Mouse (Mus musculus): ENCODE data around the gene Dnajc6.

The Dnajc6 gene

DNA sequence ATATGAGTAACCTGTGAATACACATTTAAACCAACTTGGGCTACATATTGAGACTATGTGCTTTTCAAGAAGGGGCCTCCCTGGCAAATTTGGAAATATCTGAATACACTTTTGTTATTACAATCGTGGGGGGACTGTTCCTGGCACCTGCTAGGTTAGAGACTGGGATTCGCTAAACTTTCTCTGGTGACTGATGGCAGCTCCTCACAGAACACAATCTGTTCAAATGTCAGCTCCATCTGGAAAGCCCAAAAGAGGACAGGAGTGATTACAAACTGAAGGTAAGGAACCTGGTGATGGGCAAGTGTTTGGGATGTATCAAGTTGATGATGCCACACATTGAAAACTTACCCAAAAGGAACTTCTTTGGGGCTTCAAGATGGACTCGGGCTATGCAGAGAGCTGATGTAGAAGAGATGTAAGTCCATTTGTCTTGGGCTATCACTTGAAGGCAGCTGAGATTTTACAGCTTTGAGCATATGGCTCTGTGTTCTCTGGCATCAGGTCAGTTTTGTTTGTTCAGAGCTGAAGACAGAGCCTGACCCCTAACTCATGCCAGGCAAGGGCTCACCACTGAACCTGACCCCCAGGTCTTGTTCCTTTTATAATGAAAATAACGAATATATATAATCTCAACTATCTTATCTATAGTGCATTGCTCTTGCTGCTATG, 68.4 kb downstream of the Dnajc6 start:
- DNase-seq (ENCODE audit: low spot score in 2 of 2): no peak

DNA sequence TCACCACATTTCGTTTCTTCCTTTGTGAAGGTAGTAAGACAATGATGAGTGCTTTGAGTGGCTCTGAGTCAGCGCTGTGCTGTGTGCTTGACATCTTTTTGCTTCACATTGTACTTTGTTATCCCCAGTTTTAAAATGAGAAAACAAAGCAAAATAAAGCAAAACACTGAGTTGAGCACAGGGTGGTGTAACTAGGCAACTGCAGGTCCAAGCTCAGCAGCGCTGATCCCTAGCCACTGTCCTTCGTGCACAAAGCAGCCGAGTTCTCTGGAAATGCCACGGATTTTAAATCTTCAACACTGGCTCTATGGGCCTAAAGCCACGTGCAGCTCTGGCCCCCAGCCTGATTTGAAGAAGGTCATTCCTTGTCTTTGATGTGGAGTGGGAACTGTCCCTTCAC, 72.6 kb downstream of the Dnajc6 start:
- no peak for DNase-seq (ENCODE audit: low spot score in 2 of 2)

GRCm38 (mm10) chr4:101572142-101572541, 75.7 kb downstream of the Dnajc6 start:
- no peak for DNase-seq (ENCODE audit: low spot score in 2 of 2)

GRCm38 (mm10) chr4:101575307-101575706, 78.9 kb downstream of the Dnajc6 start:
- no peak for DNase-seq (ENCODE audit: low spot score in 2 of 2)

DNA sequence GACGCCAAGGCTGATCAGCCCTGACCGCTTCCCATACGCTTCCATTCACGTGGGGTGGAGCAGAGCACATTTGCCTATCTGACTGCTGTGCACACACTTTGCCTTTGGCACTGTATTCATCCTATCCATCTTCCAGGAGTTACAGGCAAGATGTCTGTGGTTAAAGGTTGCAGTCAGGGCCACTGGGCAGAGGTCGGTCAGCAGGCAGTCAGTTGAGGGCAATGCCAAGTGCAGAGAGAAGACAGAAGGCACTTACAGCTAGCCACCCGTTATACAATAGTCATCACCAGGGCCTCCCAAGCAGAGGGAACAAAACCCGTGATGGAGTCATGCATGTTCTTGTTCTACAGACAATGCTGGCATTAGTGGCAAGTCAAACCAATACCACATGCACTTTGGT, 82.3 kb downstream of the Dnajc6 start:
- DNase-seq (ENCODE audit: low spot score in 2 of 2): no peak

DNA sequence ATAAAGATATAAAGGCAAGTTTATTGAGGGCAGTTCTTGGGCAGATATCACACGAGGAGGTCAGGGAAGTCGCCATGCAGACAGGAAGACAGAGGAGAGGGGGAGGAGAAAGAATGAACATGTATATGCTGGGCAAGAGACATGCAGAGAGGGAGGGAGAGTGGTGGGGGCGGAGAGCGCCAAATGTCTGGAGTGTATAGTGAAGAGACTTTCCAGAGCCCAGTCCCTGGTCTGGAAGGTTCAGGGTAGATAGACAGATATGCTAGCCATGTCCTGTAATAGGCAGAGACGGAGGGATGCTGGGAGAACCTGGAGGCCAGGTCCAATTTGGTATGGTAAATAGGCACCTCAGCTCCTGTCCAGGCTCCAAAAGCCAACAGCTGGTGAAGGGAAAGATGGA, 83.1 kb downstream of the Dnajc6 start:
- DNase-seq (ENCODE audit: low spot score in 2 of 2): no peak

GRCm38 (mm10) chr4:101581156-101581555, 84.7 kb downstream of the Dnajc6 start:
- DNase-seq (ENCODE audit: low spot score in 2 of 2): no peak

- no peak for DNase-seq (ENCODE audit: low spot score in 2 of 2)
Observed at GRCm38 (mm10) chr4:101582882-101583281, 86.4 kb downstream of the Dnajc6 start.

GRCm38 (mm10) chr4:101584524-101585454, 88.3 kb downstream of the Dnajc6 start:
- DNase-seq (ENCODE audit: low spot score in 2 of 2): no peak

DNA sequence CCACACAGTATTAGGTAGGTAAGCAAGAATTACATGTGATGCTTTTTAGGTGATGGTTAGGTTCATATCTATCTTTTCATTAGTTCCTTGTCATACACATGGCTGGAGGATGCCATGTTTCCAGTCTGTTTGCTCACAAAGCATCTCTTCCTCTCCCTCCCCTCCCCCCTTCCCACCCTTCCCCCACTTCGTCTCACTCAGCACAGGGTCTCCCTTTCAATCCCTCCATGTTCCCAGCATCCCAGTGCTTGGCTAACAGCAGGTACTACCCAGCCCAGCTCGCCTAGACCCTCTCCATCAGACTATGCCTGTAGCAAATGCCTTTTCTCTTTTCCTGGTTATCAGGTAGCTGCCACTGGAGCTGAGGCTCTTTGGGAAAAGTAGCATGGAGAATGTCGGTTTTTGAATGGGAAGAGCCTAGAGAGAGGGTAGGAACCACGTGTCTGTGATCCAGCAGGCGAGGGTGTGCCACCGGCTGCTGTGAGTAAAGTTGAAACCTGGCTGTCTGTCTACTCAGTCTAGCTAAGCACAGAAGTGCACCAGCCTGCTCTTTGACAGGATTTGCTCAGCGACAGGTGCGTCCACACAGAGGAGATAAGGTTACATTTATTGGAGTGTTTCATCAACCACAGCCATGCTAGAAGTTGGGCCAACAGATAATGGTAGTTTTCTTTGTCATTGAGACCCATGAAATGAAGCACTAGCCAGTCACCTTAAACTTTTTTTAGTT, 89.2 kb downstream of the Dnajc6 start:
- no peak for DNase-seq (ENCODE audit: low spot score in 2 of 2)

- no peak for DNase-seq (ENCODE audit: low spot score in 2 of 2)
Observed at GRCm38 (mm10) chr4:101588932-101589331, 92.5 kb downstream of the Dnajc6 start.

DNA sequence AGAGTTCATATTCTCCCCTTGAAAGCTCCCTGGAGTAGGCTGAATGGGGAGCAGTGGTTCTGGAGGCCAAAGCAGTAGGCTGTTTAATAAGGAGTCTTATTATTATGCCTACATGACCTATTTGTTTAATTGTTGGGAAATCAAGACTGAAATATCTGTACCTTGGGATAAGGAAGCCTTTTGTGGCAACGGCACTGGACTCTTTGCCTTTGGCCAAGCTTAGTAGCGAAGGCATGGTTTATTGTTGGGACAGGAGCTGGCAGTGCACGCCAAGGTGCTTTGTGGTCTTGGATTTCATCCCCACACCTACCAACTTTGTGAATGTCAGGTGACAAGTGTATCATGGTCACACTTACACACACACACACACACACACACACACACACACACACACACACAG, 93.3 kb downstream of the Dnajc6 start:
- no peak for DNase-seq (ENCODE audit: low spot score in 2 of 2)

DNA sequence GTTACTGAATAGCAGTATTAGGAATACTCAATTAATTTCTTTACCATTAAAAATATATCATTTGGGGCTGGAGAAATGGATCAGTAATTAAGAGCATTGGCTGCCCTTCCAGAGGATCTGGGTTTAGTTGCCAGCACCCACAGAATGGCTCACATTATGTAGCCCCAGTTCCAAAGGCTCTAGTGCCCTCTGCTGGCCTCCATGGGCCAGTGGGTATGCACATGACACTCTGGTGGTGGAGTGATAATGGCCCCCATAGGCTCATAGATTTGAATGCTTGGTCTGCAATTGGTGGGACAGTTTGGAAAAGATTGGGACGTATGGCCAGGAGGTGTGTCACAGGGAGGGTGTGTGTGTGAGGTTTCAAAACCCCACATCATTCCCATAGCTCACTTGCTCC, 95.0 kb downstream of the Dnajc6 start:
- DNase-seq (ENCODE audit: low spot score in 2 of 2): no peak

GRCm38 (mm10) chr4:101592466-101592865, 96.0 kb downstream of the Dnajc6 start:
- no peak for DNase-seq (ENCODE audit: low spot score in 2 of 2)

- no peak for DNase-seq (ENCODE audit: low spot score in 2 of 2)
Observed at GRCm38 (mm10) chr4:101601758-101602157, 105.3 kb downstream of the Dnajc6 start.

GRCm38 (mm10) chr4:101603635-101604034, 107.2 kb downstream of the Dnajc6 start:
- no peak for DNase-seq (ENCODE audit: low spot score in 2 of 2)

- DNase-seq (ENCODE audit: low spot score in 2 of 2): no peak
Observed at GRCm38 (mm10) chr4:101616520-101616919, 120.1 kb downstream of the Dnajc6 start.

- DNase-seq (ENCODE audit: low spot score in 2 of 2): no peak
Observed at GRCm38 (mm10) chr4:101617742-101618141, 121.3 kb downstream of the Dnajc6 start.

- DNase-seq (ENCODE audit: low spot score in 2 of 2): no peak
Observed at GRCm38 (mm10) chr4:101620206-101620605, 123.8 kb downstream of the Dnajc6 start.

DNA sequence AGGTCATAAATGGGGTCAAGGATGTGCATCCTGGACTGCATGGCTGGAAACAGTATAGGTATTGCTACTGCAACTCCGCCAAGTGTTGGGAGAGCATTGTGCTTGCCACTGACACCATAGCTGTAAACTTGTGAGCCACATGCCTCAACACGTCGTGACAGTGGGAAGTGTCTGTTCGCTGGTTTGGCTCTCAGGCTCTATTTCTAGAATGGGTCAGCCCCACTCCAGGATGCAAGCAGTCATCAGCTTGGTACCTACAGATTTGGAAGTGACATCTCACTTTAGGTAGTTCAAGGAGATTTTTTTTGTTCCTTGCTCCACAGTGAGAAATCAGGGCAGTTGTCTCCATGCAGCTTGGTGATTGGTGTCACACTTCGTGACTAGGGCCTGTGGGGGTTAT, 124.8 kb downstream of the Dnajc6 start:
- no peak for DNase-seq (ENCODE audit: low spot score in 2 of 2)

- no peak for DNase-seq (ENCODE audit: low spot score in 2 of 2)
Observed at GRCm38 (mm10) chr4:101625278-101625677, 128.8 kb downstream of the Dnajc6 start.

DNA sequence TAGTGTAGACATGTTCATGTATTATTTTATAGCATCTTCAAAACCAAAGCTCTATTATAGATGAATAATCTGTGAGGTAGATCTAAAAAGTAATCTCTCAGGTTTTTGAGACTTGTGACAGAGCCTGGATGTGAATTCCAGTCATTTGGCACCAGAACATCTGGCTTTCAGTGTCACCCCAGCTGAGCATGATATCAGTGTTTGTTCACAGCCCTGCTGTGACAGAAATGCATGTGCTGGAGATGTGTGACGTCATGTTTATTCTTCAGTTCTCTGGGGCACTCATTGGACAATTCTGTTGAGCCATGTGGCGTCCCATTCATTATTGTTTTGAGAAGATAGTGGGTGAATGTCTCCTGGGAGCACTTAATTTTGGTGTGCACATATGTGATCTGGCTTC, 139.1 kb downstream of the Dnajc6 start:
- no peak for DNase-seq (ENCODE audit: low spot score in 2 of 2)
